Mouse (Mus musculus): ENCODE data around the gene Kif20b. TPM values are rescaled to one million over a fixed set of nuclear protein-coding genes. Genes with fewer than 3 reads are reported as not detected.

Gene Kif20b
- total RNA-seq, 4 experiments from 2014 or later, result 2.0 to 3.5 (median 2.6) TPM

DNA sequence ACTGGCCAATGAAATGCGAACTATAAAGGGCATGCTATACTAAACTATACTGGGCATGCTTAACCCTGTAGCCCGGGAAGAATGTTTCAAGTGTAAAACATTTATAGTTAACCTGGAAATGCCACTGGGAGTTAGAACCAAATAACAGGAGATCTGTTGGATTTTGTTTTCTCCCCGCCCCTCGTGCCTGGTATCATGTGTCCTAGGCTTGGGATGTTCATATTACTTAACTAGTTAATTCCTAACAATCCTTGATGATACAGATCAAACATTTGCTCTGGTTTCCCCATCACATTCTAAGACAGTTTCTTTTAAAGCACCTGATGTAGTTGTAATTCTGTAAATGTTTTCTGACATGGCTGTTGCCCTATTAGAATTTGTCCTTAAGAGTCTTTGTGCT, 2.1 kb upstream of the Kif20b start:
- DNase-seq, result no peak

DNA sequence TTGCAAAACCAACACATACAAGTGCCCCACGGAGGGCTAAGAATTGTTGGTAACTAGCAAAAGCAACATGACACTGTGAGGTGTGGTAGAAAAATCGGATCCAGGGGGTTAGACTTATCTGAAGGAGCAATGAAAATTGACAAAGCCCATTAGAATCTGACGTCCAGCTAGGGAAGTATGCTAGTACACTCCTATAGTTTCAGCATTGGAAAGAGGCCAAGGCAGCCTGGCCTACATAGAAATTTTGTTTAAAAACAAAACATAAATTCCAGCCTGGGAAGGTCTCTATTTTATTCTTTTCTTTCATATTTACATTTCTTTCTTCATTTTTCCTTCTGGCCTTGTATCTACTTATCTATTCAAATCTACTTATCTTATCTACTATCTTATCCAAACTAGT, 1.6 kb upstream of the Kif20b start:
- no peak for DNase-seq

DNA sequence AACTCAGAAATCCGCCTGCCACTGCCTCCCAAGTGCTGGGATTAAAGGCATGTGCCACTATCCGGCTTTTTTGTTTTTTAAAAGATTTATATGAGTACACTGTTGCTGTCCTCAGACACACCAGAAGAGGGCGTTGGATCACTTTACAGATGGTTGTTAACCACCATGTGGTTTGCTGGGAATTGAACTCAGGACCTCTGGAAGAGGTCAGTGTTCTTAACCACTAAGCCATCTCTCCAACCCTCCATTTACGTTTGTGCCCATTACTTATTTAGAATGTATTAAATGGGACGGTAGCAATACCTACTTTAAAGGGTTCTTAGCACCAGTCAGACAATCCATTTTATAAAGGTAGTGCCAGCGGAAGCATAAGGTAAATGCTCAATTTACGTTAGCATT, 909 bp upstream of the Kif20b start:
- DNase-seq, result no peak

DNA sequence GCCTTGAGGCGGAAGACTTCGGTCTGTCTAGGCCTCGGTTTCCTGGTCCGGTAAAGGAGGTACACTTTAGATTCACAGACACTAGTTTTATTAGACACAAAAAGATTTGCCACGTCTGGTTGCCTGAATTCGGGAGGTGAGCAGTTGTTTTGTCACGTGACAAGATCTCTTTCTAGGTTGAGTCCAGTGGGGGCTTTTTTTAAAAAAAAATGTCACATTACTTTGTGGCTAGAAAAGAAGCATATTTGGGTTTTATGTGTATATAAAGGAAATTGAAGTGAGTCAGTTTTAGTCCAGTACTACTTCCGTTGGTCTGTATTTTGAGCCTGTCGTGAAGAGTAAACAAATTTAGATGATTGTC, 422 bp downstream of the Kif20b start:
- DNase-seq, result no peak

DNA sequence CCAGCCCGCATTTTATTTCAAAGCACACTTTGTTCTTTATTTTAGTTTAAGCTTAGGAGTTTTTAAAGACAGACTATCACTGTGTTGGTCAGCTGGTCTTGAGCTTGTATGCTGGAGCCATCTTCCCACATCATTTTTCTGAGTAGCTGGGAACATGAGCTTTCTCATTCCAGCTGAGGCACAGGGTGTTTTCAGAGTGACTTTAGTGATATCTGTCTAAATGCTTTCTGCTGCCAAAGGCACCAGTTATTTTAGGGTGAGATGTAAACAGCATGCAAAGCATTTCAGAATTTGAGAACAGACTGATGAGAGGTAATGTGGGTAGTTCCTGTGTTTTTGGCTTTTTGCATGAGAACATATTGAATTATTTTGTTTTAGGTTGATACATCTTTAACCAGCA, 25.0 kb downstream of the Kif20b start:
- DNase-seq, result no peak

DNA sequence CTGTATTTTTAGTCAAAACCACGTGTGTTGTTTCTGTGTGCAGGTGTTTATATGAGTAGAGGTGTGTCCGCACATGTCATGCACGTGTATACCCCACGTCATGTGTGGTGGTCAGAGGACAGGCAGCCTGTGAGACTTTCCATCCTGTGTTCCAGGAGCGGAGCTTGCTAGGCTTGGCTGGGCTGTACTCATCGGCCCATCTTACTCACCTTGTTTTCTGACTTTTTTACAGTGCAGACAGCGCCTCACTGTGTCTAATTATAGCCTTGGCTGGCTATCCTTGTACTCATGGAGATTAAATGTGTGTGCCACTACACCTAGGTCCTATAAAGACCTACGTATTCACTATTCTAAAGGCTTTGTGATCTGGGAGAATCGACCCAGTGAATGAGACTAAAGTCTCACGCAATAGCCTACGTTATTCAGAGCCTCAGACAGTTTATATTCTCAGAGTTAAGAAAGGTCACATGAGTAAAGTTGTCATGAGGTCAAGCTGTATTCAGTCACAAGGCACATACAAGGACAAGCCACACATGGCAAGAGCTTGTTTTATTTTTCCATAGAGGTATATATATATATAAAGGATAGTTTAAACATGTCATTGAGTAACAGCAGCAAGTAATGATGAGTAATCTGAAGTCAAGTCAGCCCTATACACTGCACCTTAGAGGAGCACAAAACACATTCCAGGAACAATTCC, 31.8 kb downstream of the Kif20b start:
- DNase-seq, result no peak

DNA sequence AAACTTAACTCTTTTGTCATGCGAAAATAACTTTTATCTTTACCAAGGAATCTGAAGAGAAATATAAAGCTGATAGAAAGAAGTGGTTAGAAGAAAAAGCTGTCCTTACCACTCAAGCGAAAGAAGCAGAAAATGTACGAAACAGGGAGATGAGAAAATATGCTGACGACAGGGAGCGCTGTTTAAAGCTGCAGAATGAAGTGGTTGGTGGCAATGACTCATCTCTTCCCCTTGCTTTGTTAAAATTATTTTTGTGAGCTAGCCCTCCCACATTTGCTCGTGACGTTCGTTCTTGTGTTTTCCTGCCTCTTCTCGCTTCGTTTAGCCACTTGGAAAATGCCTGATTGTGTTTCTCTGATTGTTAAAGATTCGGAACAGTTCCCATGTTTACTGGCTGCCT, 37.2 kb downstream of the Kif20b start:
- DNase-seq, result no peak

DNA sequence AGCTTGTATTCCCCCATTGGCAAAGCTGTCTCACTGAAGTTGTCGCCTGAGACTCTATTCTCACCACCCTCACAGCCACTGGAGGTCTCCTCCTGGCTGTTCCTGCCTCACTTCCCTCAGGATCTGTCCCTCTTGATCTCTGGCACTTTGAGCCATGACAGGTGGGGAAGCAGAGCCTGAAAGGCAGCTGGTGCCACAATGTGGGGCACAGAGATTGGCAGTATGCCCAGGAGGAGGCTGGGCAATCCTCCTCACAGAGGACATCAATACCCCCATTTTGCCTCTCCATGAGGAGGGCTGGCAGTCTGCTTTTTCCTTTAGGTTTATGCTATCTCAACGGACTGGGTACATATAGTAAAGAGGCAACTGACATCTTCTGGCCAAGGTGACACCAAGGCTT, 62.6 kb downstream of the Kif20b start:
- no peak for DNase-seq

DNA sequence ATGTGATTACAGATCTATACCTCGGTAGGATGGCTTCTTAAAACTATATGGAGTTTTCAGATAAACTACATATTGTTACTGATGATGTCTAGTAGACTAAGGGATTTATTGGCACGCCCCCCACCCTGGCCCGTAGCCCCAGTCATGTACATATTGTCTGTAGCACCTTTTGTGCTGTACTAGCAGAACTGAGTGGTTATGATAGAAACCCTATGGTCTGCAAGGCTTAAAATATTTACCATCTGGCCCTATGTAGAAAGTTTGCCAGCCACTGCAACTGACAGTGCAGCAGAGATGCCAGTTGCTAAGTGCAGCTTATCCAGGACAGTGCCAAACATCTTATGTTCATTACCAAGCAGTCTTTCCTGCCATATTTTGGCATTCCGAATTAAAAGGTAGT, 68.3 kb downstream of the Kif20b start:
- no peak for DNase-seq

DNA sequence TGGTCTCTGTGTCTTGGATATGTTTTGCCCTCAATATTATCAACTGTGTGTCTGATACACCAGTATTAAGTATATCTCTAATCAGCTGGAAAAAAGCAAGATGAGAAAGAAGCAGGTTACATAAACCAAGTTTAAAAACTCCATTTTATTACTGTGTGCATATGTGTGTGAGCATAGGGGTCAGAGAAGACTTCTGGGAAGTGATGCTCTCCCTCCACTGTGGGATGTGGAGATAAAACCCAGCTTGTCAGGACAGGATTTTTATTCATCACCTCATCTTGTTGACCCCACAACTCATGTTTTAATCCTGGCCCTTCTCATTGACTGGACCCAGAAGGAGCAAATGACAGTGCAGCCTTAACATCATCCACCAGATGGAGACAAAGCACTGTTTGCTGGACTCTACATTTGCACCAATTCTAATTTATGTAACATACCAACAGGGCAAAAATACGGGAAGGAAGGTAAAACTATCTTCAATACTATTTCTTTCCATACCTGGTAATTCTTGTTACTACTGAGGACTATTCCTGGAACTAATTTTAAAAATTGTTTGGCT, 70.9 kb downstream of the Kif20b start:
- peak; percentile 8 for DNase-seq

DNA sequence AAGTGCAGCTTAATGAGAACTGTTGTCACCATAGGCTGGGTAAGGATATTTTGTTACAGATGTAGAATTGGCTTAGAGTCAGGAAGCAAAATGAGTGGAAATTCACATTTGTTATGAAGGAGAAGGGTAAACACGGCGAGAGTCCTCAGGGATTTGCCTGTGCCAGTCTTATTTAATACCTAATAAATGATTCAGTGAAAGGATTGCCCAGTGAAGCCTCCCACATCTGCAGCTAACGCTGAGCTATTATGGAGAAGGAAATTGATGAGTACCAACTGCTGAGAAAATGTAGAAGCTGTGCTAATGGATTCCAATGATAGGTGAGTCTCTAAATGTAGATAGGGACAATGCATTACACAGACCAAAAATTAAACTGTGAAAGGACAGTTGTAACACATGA, 92.9 kb downstream of the Kif20b start:
- DNase-seq, result no peak

DNA sequence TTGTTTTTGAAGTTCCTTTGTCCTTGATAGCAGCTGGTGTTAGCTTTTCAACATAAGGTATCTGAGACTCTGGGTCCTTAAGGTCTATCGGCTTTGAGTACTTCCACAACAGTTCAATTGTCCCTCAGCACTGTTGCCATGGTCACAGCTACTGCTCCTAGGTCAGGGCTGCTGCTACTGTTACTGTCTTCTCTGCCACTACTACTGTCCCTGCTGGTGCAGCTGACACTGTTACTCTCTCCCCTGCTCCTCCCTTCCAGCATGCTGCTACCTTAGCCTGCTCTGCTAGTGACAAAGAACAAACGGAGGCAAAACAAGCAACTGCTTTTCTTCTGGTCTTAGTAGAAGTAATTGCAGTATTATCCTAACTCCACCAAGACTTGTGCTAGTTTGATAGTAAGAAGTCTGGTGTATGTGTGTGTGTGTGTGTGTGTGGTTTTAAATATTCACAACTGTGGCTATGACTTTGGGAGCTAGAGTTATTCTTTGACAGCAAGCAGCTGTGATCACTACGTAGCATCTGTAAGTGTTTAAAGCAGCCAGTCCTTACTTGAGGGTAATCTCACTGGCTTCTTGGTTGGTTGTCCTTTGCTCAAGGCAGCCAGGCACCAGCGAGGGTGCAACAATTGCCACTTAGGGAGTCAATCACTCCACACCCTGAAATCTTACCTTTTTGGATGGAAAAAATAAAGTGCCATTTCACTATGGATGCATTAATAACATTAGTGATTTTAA, 95.5 kb downstream of the Kif20b start:
- no peak for DNase-seq

DNA sequence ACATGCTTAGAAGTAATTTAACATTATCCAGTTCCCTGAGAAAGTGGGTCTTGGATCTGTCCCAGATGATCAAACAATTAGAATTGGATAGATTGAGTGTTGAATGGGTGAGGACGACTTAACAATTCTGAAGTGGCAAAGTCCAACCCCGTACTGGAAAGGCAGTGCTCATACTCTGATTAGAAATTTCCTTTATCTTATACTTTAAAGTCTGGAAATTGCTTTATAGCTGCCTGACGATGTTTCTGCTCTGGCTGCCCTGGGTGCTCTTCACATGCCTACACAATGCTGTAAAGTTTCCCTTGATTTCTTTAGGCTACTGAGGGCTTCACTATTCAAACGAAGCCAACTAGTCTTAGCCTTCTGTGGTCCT, 96.0 kb downstream of the Kif20b start:
- no peak for DNase-seq

Small RNA genes lying within 50 kb of the gene (microRNA-seq; reads per million reads assigned to microRNA genes)
- gene Mir1950, result 0 reads per million in 2 experiments

Other genes with a start within 250 kb of the Kif20b start
- 1 to 10 TPM in 2 of 4 experiments, under 1 TPM in 2; 0.32 to 2.4 (median 0.88) TPM for gene Slc16a12, start 175.1 kb upstream of the Kif20b start, total RNA-seq (2022)
- gene Pank1, start 42.9 kb upstream of the Kif20b start, total RNA-seq (2022), result 10 to 100 TPM; 39.0 to 70.9 (median 46.7) TPM